Mouse (Mus musculus) kidney, adult 11 months (tissue): Measurements from ENCODE around the gene Txndc11.

ENCODE experiments used
- DNase-seq: peaks from one replicate; pipeline ENCODE4 v3.0.0; 2022

The Txndc11 gene

GRCm38 (mm10) chr16:11062794-11063721 is 71.4 kb downstream of the Txndc11 start:
- peak; percentile 91 for DNase-seq

- DNase-seq = no peak
These were observed 73.8 kb downstream of the Txndc11 start, which contains the start of gene Snn for GRCm38 (mm10) chr16:11060645-11061044. Gene Snn, plus strand, starts transcription at chr16:11060945.

GRCm38 (mm10) chr16:11055916-11056315 is 78.5 kb downstream of the Txndc11 start:
- DNase-seq = no peak

GRCm38 (mm10) chr16:11054871-11055270 is 79.6 kb downstream of the Txndc11 start:
- no peak for DNase-seq

- no peak for DNase-seq
These were observed 80.0 kb downstream of the Txndc11 start for GRCm38 (mm10) chr16:11054409-11054808.

GRCm38 (mm10) chr16:11051134-11051533 is 83.3 kb downstream of the Txndc11 start:
- DNase-seq = peak; percentile 59

GRCm38 (mm10) chr16:11050226-11050625 is 84.2 kb downstream of the Txndc11 start:
- DNase-seq = no peak

GRCm38 (mm10) chr16:11047130-11047529 is 87.3 kb downstream of the Txndc11 start:
- DNase-seq = no peak

- DNase-seq = peak; percentile 34
These were observed 88.0 kb downstream of the Txndc11 start for GRCm38 (mm10) chr16:11046437-11046836.

- no peak for DNase-seq
These were observed 91.2 kb downstream of the Txndc11 start for GRCm38 (mm10) chr16:11043239-11043638.

GRCm38 (mm10) chr16:11040603-11041002 is 93.8 kb downstream of the Txndc11 start:
- no peak for DNase-seq

GRCm38 (mm10) chr16:11035790-11036431 is 98.5 kb downstream of the Txndc11 start:
- peak; percentile 44 for DNase-seq

- no peak for DNase-seq
These were observed 99.2 kb downstream of the Txndc11 start for GRCm38 (mm10) chr16:11035273-11035672.

GRCm38 (mm10) chr16:11034193-11034803 is 100.2 kb downstream of the Txndc11 start:
- DNase-seq = peak; percentile 79

GRCm38 (mm10) chr16:11031320-11031719 is 103.1 kb downstream of the Txndc11 start:
- DNase-seq = no peak

GRCm38 (mm10) chr16:11030844-11031243 is 103.6 kb downstream of the Txndc11 start:
- DNase-seq = no peak

GRCm38 (mm10) chr16:11028206-11028605 is 106.2 kb downstream of the Txndc11 start:
- no peak for DNase-seq
